18 mouse cellular contexts compared by ENCODE assay signal in the genomic region with DNA sequence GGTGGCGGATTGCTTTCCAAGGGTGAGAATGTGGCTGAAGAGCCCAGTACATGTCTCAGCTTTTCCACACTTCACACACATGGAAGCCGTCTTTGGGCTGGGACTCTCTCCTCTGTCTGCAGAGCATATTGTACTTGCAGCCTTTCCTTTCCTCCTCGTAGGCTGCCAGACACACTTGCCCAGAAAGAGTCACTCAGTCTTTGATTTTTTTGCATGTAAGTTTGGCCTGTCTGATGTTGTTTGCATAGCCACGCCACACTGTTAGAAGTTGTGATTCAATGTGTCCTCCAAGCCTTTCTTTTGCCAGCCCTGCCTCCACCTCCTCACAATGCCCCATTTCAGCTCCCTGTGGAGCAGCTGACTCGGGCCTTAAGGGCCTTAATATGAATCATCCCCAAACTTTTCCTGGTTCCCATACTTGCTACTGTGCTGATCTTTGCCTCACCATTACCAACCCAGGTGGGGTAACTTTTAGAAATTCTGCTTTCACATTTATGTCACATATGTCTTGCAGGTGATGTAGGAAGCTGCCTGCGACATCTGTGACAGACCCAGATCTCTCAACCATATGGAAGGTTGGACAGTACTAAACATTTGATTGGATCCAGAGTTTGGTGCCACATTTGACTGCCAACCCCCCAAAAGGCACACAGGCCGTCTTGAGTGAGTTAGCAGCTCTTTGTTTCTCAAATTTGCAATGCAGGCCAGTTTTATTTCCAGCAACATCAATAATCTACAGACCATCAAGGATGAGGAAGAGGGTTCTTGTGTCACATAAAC.
DNase-seq lines count a peak whose midpoint lies in the region; ATAC-seq and TF ChIP-seq lines count a peak whose summit lies in the region.
"Had no signal": no experiment of that assay in that cellular context is flagged by ENCODE, and none has a peak within 500 bp of the region (broad histone marks: within the 10 kb centered on the region; RNA-seq: fewer than 3 reads in every experiment).

No protein-coding gene starts in this region.

- no peaks in the 10 kb centered on the region for H3K36me3 ChIP-seq in forebrain, embryonic 13.5 days (ENCODE audit: poor library complexity, severe bottlenecking)
- no peaks in the 10 kb centered on the region for H3K36me3 ChIP-seq in forebrain, embryonic 11.5 days (ENCODE audit: control insufficient read depth, insufficient read depth, low read length)
- no peaks in the 10 kb centered on the region for H3K36me3 ChIP-seq in hindbrain, postnatal 0 days (ENCODE audit: insufficient read depth, low read length)
- H3K36me3 ChIP-seq in hindbrain, embryonic 12.5 days = no peaks in the 10 kb centered on the region
- no peaks in the 10 kb centered on the region for H3K36me3 ChIP-seq in midbrain, postnatal 0 days (ENCODE audit: insufficient read depth, low read length)
- H3K36me3 ChIP-seq in midbrain, embryonic 13.5 days = no peaks in the 10 kb centered on the region
- H3K36me3 ChIP-seq: lung, embryonic 15.5 days; neural tube, embryonic 13.5 days had no signal

- no peaks in the 10 kb centered on the region for H3K27me3 ChIP-seq in forebrain, embryonic 13.5 days
- H3K27me3 ChIP-seq in forebrain, embryonic 11.5 days (ENCODE audit: control insufficient read depth, insufficient read depth, low read length) = no peaks in the 10 kb centered on the region
- no peaks in the 10 kb centered on the region for H3K27me3 ChIP-seq in hindbrain, postnatal 0 days (ENCODE audit: insufficient read depth, low read length)
- H3K27me3 ChIP-seq in hindbrain, embryonic 12.5 days = no peaks in the 10 kb centered on the region
- H3K27me3 ChIP-seq in midbrain, postnatal 0 days (ENCODE audit: insufficient read depth, low read length) = no peaks in the 10 kb centered on the region
- H3K27me3 ChIP-seq in midbrain, embryonic 13.5 days = no peaks in the 10 kb centered on the region
- H3K27me3 ChIP-seq: CH12.LX; lung, embryonic 15.5 days; neural tube, embryonic 13.5 days had no signal

- peaks cover 11% of the 10 kb centered on the region for H3K4me1 ChIP-seq in forebrain, embryonic 13.5 days
- no peaks in the 10 kb centered on the region; the same call in 1 of the 2 replicates for H3K4me1 ChIP-seq in forebrain, embryonic 11.5 days (replicated peaks; ENCODE audit: control insufficient read depth, insufficient read depth, low read length)
- no peaks in the 10 kb centered on the region for H3K4me1 ChIP-seq in hindbrain, postnatal 0 days (ENCODE audit: insufficient read depth, low read length)
- H3K4me1 ChIP-seq in hindbrain, embryonic 12.5 days = no peaks in the 10 kb centered on the region
- no peaks in the 10 kb centered on the region; the same call in 1 of the 2 replicates for H3K4me1 ChIP-seq in midbrain, postnatal 0 days (ENCODE audit: insufficient read depth, low read length)
- H3K4me1 ChIP-seq in midbrain, embryonic 13.5 days (replicated peaks) = peaks cover 3% of the 10 kb centered on the region
- H3K4me1 ChIP-seq: lung, embryonic 15.5 days; neural tube, embryonic 13.5 days had no signal

- no peak overlapping the region for H3K4me2 ChIP-seq in forebrain, embryonic 13.5 days
- no peak overlapping the region for H3K4me2 ChIP-seq in forebrain, embryonic 11.5 days (ENCODE audit: low read depth, low read length, severe bottlenecking)
- H3K4me2 ChIP-seq in hindbrain, postnatal 0 days (ENCODE audit: low read depth, low read length) = no peak overlapping the region
- no peak overlapping the region for H3K4me2 ChIP-seq in hindbrain, embryonic 12.5 days (replicated peaks)
- H3K4me2 ChIP-seq in midbrain, postnatal 0 days (ENCODE audit: low read depth, low read length, poor library complexity, severe bottlenecking) = no peak overlapping the region
- no peak overlapping the region for H3K4me2 ChIP-seq in midbrain, embryonic 13.5 days (replicated peaks)
- H3K4me2 ChIP-seq: liver, embryonic 11.5 days; lung, embryonic 15.5 days; neural tube, embryonic 13.5 days had no signal

- H3K9ac ChIP-seq in forebrain, embryonic 13.5 days = no peak overlapping the region
- H3K9ac ChIP-seq in forebrain, embryonic 11.5 days (ENCODE audit: low read length) = no peak overlapping the region
- no peak overlapping the region for H3K9ac ChIP-seq in hindbrain, postnatal 0 days (replicated peaks; ENCODE audit: low read length)
- no peak overlapping the region for H3K9ac ChIP-seq in hindbrain, embryonic 12.5 days
- no peak overlapping the region for H3K9ac ChIP-seq in midbrain, postnatal 0 days (replicated peaks; ENCODE audit: low read length, poor library complexity, severe bottlenecking)
- H3K9ac ChIP-seq in midbrain, embryonic 13.5 days (replicated peaks) = no peak overlapping the region
- H3K9ac ChIP-seq: lung, embryonic 15.5 days; neural tube, embryonic 13.5 days had no signal

- WGBS in forebrain, embryonic 13.5 days = 47% methylated on average over 7 of the region's 7 CpGs
- WGBS in forebrain, embryonic 11.5 days = 55% methylated on average over 7 of the region's 7 CpGs
- WGBS in hindbrain, postnatal 0 days = 45% methylated on average over 7 of the region's 7 CpGs
- WGBS in hindbrain, embryonic 12.5 days = 55% methylated on average over 7 of the region's 7 CpGs
- WGBS in midbrain, postnatal 0 days = 54% methylated on average over 7 of the region's 7 CpGs
- 56% methylated on average over 7 of the region's 7 CpGs for WGBS in midbrain, embryonic 13.5 days

- ATAC-seq in forebrain, embryonic 13.5 days = peak; percentile 93
- ATAC-seq in forebrain, embryonic 11.5 days (replicated peaks; ENCODE audit: low FRiP score) = no peak
- peak; percentile 67 for ATAC-seq in hindbrain, postnatal 0 days
- no peak for ATAC-seq in hindbrain, embryonic 12.5 days (ENCODE audit: low FRiP score)
- peak; percentile 23; the same call in 1 of the 2 replicates for ATAC-seq in midbrain, postnatal 0 days (ENCODE audit: low FRiP score)
- ATAC-seq in midbrain, embryonic 13.5 days = no peak

- no peaks in the 10 kb centered on the region for H3K9me3 ChIP-seq in forebrain, embryonic 13.5 days (replicated peaks)
- no peaks in the 10 kb centered on the region for H3K9me3 ChIP-seq in forebrain, embryonic 11.5 days (ENCODE audit: control insufficient read depth, low read length)
- no peaks in the 10 kb centered on the region for H3K9me3 ChIP-seq in hindbrain, postnatal 0 days (ENCODE audit: low read length)
- H3K9me3 ChIP-seq in hindbrain, embryonic 12.5 days (replicated peaks) = no peaks in the 10 kb centered on the region
- H3K9me3 ChIP-seq in midbrain, postnatal 0 days (ENCODE audit: low read length) = no peaks in the 10 kb centered on the region
- no peaks in the 10 kb centered on the region for H3K9me3 ChIP-seq in midbrain, embryonic 13.5 days
- H3K9me3 ChIP-seq: lung, embryonic 15.5 days; neural tube, embryonic 13.5 days had no signal

- H3K27ac ChIP-seq in forebrain, embryonic 13.5 days = peak overlapping the region; percentile 40; the same call in 1 of the 2 replicates
- no peak overlapping the region for H3K27ac ChIP-seq in forebrain, embryonic 11.5 days (ENCODE audit: low read depth, low read length)
- H3K27ac ChIP-seq in hindbrain, postnatal 0 days = no peak overlapping the region
- no peak overlapping the region for H3K27ac ChIP-seq in hindbrain, embryonic 12.5 days
- no peak overlapping the region for H3K27ac ChIP-seq in midbrain, postnatal 0 days (ENCODE audit: low read depth, low read length)
- no peak overlapping the region for H3K27ac ChIP-seq in midbrain, embryonic 13.5 days
- H3K27ac ChIP-seq: left cerebral cortex, adult 2 months; lung, embryonic 15.5 days; neural tube, embryonic 13.5 days had no signal

- TF ChIP-seq CTCF in hindbrain, postnatal 0 days (IDR thresholded peaks at IDR 0.05; ENCODE audit: low read depth) = no peak
- TF ChIP-seq CTCF in midbrain, postnatal 0 days (IDR thresholded peaks at IDR 0.05) = no peak

- no peak for DNase-seq in forebrain, embryonic 11.5 days (ENCODE audit: low spot score)
- DNase-seq in hindbrain, postnatal 0 days (ENCODE audit: low spot score) = peak; percentile 44
- peak; percentile 13 for DNase-seq in midbrain, postnatal 0 days (ENCODE audit: low spot score)
- DNase-seq in adrenal gland, adult (ENCODE audit: inconsistent age in 2 of 2, low spot score in 1 of 2) = no peak
- DNase-seq in cerebellum, postnatal 14 days = no peak
- DNase-seq: adrenal gland, postnatal 25 days; gastrocnemius, postnatal 36 days; kidney, adult 9 months; kidney, postnatal 4 days; thymus, adult 2 months had no signal

- H3K4me3 ChIP-seq in forebrain, embryonic 13.5 days = no peak overlapping the region
- no peak overlapping the region for H3K4me3 ChIP-seq in forebrain, embryonic 11.5 days (ENCODE audit: low read depth, low read length)
- no peak overlapping the region for H3K4me3 ChIP-seq in hindbrain, postnatal 0 days (ENCODE audit: low read length)
- no peak overlapping the region for H3K4me3 ChIP-seq in hindbrain, embryonic 12.5 days
- no peak overlapping the region for H3K4me3 ChIP-seq in midbrain, postnatal 0 days (ENCODE audit: low read depth, low read length)
- H3K4me3 ChIP-seq in midbrain, embryonic 13.5 days (replicated peaks) = no peak overlapping the region
- H3K4me3 ChIP-seq: left cerebral cortex, adult 2 months; lung, embryonic 15.5 days; neural tube, embryonic 13.5 days had no signal

Comparison
In these comparisons a context has a peak if more than half of its experiments do, and no peak if none do; other contexts are left out.
1. ATAC-seq: peak in forebrain, embryonic 13.5 days (single experiment), hindbrain, postnatal 0 days (single experiment) and midbrain, postnatal 0 days (single experiment); none in forebrain, embryonic 11.5 days (single experiment), hindbrain, embryonic 12.5 days (single experiment) and midbrain, embryonic 13.5 days (single experiment).
2. DNase-seq: peak in hindbrain, postnatal 0 days (single experiment) and midbrain, postnatal 0 days (single experiment); none in forebrain, embryonic 11.5 days (single experiment), adrenal gland, adult (0 of 2) and cerebellum, postnatal 14 days (0 of 2).